Mouse (Mus musculus): ENCODE results near the gene Mrpl50. TPM values are rescaled to one million over a fixed set of nuclear protein-coding genes. Genes with fewer than 3 reads are reported as not detected.

Mrpl50 gene
- polyA plus RNA-seq, 1 experiment from 2014 or later = 74.3 TPM

Other genes starting within 250 kb of the Mrpl50 start
- not detected in 2 replicates for gene Acnat2, start 112.9 kb downstream of the Mrpl50 start, polyA plus RNA-seq (2015; fragmentation: Nextera tagmentation; extraction: Ambion mirVana)
- not detected in 2 replicates for gene Acnat1, start 47.2 kb downstream of the Mrpl50 start, polyA plus RNA-seq (2015; fragmentation: Nextera tagmentation; extraction: Ambion mirVana)
- gene Baat, start 14.5 kb downstream of the Mrpl50 start, polyA plus RNA-seq (2015; fragmentation: Nextera tagmentation; extraction: Ambion mirVana) = not detected in 2 replicates
- 12.2 and 12.4 TPM in 2 replicates for gene Zfp189, start 83 bp upstream of the Mrpl50 start, polyA plus RNA-seq (2015; fragmentation: Nextera tagmentation; extraction: Ambion mirVana)
- gene Aldob, start 28.5 kb upstream of the Mrpl50 start, polyA plus RNA-seq (2015; fragmentation: Nextera tagmentation; extraction: Ambion mirVana) = 0.26 and 0.60 TPM in 2 replicates
- 142 and 156 TPM in 2 replicates for gene Tmem246, start 76.8 kb upstream of the Mrpl50 start, polyA plus RNA-seq (2015; fragmentation: Nextera tagmentation; extraction: Ambion mirVana)
- gene Rnf20, start 110.9 kb upstream of the Mrpl50 start, polyA plus RNA-seq (2015; fragmentation: Nextera tagmentation; extraction: Ambion mirVana) = 41.8 and 41.9 TPM in 2 replicates
- 0.41 and 0.53 TPM in 2 replicates for gene Ppp3r2, start 160.9 kb upstream of the Mrpl50 start, polyA plus RNA-seq (2015; fragmentation: Nextera tagmentation; extraction: Ambion mirVana)